Mouse (Mus musculus): Measurements from ENCODE around the gene Agps.

GRCm38 (mm10) chr2:75964512-75964911 lies 132.5 kb downstream of the Agps start:
- TF ChIP-seq CTCF (IDR thresholded peaks at IDR 0.05; ENCODE audit: borderline replicate concordance, insufficient read depth, low read depth, low read length) (peak; percentile 61; the same call in 1 of the 2 replicates), POLR2A (IDR thresholded peaks at IDR 0.05; ENCODE audit: borderline replicate concordance, insufficient read depth, low read length) (no peak)

Measured in cerebellum, adult 2 months (tissue).